Mouse (Mus musculus) E14TG2a.4 (cell line): ENCODE data around the gene Bspry.

Experiments used
- CTCF ChIP-seq: conservative IDR thresholded peaks from 2 replicates; pipeline ENCODE4 v1.5.1; 2014; ENCODE audit warnings: low read length
- NANOG ChIP-seq: IDR thresholded peaks from 2 replicates; pipeline ENCODE4 v1.6.1; 2014; ENCODE audit warnings: borderline replicate concordance, low read length, mixed read lengths
- POU5F1 ChIP-seq: IDR thresholded peaks from 2 replicates; pipeline ENCODE4 v1.6.1; 2014; ENCODE audit warnings: low read length, borderline replicate concordance

DNA sequence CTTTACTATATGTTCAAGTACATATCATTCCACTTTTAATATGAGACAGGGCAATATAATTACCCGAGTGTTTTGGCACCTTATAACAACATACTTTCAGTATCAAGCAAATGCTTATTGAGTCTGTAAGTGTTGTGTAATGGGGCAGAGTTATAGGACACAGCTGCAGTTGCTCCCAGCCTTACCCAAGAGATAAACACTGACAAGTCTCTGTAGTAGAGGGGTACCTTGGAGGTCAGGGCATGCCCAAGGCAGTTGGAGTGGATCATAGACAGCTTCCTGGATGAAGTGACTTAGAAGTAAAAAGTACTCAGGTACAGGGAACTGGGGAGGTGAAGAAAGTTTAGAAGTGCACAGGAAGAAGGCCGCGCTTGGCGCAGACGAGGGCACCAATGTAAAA, 7.3 kb downstream of the Bspry start:
- TF ChIP-seq CTCF (no peak), POU5F1 (no peak), NANOG (no peak)
